Mouse (Mus musculus): ENCODE measurements around the gene Cnfn.
A peak's percentile ranks its signal among the peaks of the same experiment; 100 is the strongest.

Gene Cnfn

DNA sequence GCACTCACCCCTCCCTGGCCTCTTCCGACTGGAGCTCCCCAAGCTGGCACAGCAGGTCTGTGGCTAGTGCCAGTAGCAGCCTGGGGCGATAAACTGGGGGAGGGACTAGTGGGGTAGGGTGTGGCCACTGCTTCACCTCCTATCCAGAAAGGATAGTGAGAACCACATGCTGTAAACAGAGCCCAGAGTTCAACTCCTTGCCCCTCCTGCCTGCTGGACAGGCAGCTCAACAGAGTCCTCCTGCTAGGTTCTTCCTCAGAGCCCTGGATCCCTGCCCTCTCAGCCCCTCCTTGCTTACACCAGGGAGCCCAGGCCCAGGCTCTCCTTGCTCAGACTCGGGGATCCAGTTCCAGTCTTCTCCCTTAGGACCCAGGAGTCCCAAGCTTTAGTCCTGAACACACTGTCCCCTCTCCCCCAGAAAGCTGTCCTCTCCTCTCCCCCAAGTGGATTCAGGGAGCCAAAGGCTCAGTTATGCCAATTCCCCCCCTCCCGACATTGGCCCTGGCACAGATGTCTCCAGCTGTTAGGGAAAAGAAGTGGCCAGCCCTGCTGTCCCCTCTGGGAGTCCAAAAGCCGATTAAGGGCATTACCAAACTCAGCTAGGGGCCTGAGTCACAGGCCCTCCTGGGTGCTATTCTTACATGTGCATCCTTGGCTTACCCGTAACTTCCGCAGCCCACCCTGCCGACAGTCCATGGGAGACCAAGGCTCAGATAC lies 20.7 kb upstream of the Cnfn start:
- no peak for DNase-seq (ENCODE audit: low read depth in 1 of 2, low spot score in 2 of 2)

DNA sequence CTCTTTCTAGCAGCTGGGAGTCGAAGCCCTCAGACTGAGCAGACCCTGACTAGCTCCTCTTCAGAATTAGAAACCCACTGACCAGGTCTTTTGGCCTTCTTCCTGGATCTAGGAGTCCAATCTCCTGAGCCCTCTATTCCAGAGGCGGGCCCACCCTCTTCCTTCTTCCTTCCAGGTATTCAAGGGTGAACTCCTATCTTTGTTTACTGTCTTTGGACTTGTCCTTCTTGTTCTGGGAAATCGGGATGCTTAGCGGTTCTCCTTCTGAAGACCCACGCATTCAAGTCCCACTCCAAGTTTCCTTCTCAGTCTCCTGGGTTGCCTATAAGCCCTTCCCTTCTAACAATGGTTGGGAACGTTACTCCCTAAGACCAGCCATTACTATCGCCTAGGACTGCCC lies 19.4 kb upstream of the Cnfn start:
- no peak for DNase-seq (ENCODE audit: low read depth in 1 of 2, low spot score in 2 of 2)

DNA sequence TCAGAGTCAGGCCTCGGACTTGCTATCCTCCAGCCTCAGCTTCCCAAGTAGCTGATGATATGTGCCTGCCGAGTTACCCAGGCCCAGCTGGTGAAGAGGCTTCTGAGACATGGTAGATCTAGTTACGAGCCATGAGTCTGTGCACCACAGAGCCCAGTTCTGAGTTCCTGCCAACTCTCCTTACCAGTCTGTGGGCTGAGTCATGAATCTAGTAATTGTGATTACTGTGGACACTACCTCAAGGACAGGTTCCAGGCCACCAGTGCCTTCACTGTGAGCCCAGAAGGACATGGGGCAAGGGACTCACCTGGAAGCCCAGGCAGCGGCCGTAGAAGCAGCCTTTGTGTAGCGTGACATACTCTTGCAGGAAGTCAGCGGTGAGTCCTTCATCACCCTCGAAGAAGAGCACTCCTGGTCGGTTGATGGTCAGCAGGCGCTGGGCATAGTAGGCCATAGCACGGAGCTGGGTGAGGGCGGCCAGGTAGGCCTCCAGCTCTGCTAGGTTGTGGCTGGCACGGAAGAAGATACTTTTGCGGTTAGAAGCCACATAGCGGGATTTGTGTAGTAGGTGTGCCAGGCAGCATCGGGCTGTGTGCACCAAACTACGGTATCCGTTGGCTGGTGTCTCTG lies 18.4 kb upstream of the Cnfn start:
- DNase-seq (ENCODE audit: low read depth in 1 of 2, low spot score in 2 of 2), result no peak

DNA sequence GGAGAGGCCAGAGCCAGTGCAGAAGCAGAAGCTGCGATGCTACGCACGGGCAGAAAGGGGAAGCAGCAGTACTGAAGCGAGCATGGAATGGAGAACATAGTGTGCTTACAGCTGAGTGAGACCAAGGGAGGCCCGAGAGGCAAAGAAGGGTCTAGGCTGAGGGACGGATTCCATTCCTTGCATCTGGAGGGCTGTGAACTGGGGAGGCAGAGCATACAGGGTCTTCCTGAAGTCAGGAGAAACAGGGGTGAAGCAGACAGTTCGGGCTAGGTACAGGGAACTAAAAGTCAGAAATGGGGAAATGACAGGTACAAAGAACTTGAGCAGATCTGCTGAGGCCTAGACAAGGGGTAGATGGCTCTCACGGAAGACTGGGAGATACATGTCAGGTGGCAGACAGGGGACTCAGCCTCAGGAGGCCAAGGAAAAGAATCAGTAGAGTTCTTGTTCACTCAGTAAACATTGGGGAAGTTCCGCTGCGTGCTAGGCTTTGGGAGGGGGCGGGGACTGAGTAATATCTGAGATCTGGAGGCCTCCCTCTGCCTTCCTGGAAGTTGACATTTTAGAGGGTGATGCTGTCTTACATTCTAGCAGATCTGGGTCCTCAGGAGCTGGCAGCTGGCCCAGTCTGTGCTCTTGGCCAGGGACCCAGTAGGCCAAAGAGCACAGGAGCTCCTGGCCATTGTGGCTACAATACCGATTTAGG lies 16.5 kb upstream of the Cnfn start:
- DNase-seq (ENCODE audit: low read depth in 1 of 2, low spot score in 2 of 2), result peak; percentile 48 to 72

DNA sequence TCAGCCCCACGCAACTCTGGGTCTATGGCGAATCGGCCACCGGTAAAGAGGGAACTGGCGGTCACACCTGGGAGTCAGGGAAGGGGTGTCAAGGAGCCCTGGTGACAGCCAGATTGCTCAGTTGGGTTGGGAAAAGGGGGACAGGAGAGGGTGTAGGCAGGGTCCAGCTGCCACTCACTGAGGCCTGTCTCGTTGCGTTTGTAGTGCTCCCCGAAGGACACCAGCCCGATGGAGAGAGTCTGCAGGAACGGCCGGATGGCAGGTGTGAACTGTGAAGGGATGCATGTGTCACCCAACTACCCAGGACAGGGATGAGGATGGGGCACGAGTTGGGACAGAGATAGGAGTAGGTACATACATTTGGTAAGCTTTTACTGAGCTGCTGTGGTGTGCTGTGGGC lies 15.7 kb upstream of the Cnfn start:
- no peak for DNase-seq (ENCODE audit: low read depth in 1 of 2, low spot score in 2 of 2)

DNA sequence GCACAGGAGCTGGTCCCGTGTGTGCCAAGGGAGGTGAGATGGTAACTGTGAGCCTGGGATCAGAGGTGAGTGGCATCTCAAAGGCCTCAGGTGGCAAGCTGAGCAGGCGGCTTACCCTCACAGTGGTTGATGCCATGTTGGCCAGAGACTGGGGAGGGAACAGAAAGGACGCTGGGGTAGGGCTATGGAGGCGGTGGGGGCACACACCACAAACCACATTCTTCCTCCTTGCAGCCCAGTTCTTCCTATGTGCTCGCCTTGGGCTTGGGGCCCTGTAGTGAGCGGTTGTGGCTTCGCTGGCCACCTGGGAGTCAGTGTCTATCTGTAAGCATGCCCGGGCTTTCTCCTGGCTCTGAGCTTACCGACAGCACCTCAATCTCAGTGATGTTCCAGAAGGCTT lies 15.3 kb upstream of the Cnfn start:
- no peak for DNase-seq (ENCODE audit: low read depth in 1 of 2, low spot score in 2 of 2)

DNA sequence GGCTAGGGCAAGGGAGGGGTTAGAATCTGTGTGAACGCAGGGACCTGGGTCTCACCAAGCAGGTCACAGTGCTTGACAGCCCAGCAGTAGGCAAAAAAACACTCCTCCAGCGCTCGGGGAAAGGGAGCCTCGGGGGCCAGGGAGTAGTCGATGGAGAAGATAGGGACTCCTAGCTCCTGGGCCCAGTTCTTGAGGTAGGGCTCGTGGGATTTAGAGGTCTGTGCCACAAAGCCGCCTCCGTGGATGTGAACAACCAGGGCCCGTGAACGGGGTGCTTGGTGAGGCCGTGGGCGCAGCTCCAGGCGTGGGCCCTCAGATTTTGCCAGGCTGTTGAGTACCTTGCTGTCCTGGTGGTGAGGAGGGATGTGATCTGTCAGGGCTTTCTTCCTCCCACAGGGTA lies 14.8 kb upstream of the Cnfn start:
- no peak for DNase-seq (ENCODE audit: low read depth in 1 of 2, low spot score in 2 of 2)

DNA sequence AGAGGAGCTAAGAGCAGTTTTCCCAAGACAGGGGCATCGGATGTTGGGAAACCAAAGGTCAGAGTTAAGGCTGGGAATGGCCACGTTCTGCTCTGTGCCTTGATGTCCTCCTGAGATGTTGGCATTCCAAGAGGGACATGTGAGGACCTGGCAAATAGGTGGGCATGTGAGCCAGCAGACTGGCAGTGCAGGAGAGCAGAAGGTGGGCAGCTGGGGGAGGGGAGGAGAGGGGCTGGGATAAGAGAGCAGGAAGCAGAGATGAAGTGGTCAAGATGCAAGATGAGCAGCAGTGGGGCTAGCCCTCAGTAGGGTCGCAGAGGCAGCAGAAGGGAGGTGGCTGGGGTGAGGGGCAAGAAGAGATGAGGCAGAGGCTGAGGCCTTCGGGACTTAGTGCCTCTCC lies 14.4 kb upstream of the Cnfn start:
- DNase-seq (ENCODE audit: low read depth in 1 of 2, low spot score in 2 of 2), result no peak

DNA sequence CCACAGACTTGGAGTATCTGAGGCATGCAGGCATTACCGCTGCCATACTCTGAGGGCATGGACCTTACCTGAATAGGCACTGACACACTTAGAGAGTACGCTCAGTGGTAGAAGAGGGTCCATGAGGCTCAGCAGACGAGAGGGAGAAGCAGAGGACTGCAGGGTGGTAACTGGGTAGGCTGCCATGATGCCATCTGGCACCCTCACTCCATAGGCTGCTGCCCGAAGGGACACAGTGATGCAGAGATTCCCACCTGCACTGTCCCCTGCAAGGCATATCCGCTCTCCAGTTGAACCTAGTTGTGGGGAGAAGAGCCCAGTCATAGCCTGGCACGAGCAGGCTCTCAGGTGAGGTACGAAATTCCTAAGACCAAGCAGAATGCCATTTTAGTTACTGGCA lies 13.9 kb upstream of the Cnfn start:
- no peak for DNase-seq (ENCODE audit: low read depth in 1 of 2, low spot score in 2 of 2)

DNA sequence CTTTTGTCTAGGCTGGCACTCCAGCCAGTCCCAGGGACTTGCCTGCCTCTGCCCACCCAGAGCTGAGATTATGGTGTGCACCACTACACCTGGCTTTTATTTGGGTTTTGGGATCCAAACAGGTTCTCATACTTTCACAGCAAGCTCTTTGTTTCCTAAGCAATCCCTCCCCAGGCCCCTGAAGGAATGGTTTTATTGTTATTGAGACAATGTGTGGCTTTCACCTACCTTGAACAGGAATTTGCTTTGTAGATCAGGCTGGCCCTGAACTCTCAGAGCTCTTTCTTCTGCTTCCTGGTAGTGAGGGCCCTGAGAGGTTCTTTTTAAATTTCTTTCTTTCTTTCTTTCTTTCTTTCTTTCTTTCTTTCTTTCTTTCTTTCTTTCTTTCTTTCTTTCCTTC lies 13.0 kb upstream of the Cnfn start:
- DNase-seq (ENCODE audit: low read depth in 1 of 2, low spot score in 2 of 2), result no peak

DNA sequence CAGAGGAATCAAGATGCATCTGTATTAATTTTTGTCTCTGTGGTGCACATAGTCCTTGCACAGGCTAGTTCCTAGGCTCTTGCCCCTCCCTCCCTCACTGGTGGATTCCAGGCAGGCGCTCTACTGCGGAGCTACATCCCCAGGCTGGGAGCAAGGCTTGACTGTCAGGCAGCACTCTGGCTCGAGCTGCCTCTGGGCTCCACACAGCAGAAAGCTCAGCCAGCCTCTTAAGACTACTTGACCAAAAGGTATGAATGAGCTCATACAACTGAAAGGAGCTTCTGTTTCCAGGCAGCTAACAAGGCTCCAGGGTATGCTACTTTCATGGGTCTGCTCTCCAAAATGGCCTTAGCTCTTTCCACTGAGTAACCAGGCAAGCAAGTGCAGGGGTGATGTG lies 11.8 kb upstream of the Cnfn start:
- no peak for DNase-seq (ENCODE audit: low read depth in 1 of 2, low spot score in 2 of 2)

DNA sequence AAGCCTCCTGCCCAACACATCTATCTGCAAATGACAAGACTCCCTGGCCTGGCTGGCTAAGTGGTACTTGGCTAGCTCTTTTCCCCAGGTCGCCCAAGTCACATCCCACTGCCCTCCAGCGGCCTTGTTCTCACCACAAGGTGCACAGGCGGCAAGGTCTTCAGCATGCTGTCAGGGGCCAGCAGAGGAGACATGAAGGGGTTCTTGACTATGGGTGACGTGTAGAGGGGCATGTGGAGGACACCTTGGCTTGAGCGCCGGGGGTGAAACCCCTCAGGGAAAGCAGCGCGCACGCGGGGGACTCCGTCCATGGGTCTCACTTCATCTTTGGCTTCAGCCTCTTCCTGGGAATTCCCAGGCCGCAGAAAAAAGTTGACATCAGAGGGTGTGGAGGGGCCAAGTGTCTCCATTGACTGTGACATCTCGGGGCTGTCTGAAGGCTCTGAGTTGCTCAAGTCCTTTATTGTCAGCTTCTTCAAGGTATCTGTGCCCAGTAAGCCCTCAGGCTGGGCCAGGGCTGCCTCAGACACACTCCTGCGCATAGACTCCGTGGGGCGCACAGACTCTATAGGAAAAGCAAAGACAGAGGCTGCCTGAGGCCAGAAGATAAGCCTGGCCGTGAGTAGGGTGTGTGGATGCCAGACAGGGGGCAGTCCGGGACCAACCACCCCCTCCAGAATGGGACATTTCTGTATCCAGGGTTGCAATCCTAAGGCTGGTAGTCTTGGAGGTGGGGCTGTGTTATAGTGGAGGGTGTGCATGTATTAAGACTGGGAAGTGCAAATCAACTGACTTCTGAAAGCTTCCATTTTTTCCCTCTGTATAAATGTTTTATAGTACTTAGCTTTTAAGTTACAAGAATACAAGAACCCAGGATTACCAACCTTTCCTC lies 11.1 kb upstream of the Cnfn start:
- no peak for DNase-seq (ENCODE audit: low read depth in 1 of 2, low spot score in 2 of 2)

DNA sequence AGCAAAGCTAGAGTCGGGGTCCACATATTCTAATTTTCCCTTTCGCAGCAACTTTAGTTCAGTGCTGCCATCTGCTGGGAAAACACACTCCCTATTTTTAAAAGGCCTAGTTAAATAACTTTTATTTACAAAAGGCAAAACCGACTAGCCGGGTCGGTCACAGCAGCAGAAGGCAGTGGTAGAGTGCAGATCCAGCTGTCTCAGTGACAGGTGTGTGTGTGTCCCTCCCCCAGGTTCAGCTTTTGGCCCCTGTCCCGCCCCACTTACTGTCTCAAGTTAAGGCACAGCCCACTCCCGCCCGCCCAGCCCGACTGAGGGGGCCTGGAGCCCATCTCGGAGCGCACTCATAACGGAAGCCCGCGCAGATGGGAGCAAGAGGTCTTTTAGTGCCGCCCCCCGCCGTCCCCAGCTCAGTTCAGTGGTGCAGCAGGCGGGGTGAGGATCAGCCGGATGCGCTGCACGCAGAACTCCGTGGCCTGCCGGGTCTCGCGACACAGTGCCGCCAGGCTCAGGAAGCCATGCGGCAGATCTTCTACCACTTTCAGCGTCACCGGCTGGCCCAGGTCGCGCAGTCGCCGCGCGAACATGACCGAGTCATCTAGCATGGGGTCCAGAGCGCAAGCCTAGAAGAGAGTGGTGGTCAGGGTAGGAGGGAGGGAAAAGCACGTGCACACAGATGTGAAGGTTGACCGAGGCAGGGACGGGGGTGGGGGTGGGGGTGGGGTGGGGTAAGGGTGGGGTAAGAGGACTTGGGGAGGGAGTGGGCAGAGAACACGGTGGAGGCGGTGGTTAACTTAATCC lies 10.2 kb upstream of the Cnfn start:
- no peak for DNase-seq (ENCODE audit: low read depth in 1 of 2, low spot score in 2 of 2)

DNA sequence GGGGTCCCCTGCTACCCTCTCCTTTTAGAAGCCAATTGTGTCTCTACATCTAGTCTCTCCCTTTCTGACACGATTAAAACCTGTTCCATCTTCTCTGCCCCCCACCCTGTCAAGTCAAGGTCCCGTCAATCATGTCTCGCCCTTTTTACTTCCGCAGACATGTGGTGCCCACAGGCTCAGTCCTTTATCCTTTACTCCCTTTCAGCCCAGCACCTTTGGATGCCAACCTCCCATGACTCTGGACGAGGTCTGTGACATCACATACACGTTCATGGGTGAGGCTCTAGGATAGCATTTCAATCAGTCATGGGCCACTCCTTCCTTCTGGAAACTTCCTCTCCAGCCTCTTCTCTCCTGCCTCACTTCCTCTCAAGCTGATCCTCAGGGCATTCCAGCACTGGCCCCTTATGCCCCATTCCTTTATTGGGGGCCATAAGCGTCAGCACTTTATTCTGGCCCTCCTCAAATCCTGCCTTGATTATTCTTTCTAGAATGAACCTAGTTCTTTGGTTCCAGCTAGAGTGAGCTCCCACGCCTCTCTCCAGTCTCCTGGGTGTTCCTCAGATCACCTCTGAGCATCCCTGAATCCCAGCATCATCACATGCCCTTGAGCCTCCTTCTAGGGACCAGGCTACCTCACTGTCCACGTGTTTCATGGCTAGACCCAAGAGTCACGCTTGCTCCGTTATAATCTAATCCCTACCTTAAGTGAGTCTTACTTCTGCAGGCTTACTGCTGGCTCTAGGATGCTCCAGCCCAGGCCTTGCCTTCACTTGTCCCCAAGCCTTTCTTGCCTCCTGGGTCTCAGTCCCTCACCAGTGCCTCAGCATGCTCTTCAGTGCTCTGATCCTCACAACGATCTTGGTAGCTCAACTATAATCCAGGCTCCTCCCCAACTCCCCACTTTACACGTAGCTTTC lies 8.9 kb upstream of the Cnfn start:
- no peak for DNase-seq (ENCODE audit: low read depth in 1 of 2, low spot score in 2 of 2)

DNA sequence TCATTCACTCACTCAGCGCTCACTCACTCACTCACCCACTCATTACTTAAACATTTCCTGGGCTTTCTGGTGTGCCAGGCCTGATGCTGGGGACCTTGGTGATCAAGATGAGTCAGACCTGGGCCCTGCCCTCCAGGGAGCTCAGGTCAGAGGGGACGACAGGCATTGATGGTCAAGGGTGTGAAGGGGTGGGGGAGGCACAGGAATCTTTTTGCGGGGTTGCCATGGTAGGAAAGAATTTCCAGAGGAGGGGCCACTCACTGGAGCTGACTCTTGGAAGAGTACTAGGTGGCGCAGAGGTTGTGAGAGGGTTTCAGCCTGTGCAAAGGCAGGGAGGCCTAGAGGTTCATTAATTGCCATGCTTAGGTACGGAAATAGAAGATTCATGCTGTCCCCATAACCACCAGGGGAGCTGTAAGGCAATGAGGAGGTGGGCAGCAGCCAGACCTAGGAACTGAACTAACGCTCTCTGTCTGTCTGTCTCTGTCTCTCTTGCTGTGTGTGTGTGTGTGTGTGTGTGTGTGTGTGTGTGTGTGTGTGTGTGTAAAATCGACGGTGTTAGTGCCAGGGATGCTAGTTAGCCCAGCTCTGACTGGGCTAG lies 7.7 kb upstream of the Cnfn start:
- no peak for DNase-seq (ENCODE audit: low read depth in 1 of 2, low spot score in 2 of 2)

DNA sequence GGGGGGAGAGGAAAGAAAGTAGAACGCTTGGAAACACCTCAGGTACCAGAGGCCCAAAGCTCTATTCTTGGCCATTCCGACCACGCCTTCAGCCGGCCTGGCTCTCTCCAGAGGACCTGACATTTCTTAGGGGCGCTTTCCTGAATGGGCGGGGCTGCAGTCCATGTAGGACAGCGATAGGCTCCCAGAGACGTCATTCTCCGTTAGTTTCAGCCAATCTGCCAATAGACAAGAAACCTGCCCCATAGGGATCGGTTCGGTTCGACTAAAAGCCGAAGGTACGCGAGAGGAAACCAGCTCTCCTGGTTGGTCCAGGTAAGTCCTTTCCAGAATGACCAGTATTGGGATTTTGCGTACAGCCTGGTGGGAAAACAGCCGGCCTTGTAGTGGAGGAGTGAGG lies 7.0 kb upstream of the Cnfn start:
- no peak for DNase-seq (ENCODE audit: low read depth in 1 of 2, low spot score in 2 of 2)

DNA sequence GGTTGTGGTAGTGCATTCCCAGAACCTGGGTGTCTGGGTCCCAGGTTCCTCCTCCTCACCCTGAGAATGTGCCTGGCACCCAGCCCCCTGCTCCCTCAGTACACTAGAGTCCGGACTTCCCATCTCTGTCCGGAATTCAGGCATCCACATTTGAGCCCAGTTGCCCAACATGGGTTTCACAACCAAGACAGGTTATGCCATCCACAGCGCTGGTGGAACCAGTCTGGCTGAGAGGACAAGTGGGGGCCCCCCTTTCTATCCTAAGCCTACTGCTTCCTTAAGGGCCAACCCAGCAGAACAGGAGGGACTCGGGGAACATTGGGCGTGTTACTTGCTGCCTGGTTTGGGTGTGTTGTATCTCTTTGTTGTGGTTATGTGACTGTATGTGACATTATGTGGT lies 2.9 kb upstream of the Cnfn start:
- no peak for DNase-seq (ENCODE audit: low read depth in 1 of 2, low spot score in 2 of 2)

DNA sequence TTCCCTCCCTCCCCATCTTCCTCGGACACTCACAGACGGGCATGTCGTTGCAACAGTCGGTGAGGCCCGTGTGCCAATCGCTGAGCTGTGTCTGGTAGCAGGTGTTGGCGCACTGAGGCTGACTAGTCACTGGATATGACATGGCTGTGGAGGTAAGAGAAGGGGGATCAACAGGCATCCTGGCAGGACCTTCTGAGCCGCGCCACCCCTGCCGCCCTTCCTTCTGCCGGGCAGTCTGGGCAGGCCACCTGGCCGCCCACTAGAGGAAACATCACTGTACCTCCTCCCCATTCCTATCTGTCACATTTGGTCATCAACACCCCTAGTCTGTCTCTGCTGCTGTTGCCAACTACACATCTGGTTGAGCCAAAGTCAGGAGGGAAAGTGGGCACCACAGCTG lies 1.2 kb downstream of the Cnfn start:
- DNase-seq (ENCODE audit: low read depth in 1 of 2, low spot score in 2 of 2), result no peak

DNA sequence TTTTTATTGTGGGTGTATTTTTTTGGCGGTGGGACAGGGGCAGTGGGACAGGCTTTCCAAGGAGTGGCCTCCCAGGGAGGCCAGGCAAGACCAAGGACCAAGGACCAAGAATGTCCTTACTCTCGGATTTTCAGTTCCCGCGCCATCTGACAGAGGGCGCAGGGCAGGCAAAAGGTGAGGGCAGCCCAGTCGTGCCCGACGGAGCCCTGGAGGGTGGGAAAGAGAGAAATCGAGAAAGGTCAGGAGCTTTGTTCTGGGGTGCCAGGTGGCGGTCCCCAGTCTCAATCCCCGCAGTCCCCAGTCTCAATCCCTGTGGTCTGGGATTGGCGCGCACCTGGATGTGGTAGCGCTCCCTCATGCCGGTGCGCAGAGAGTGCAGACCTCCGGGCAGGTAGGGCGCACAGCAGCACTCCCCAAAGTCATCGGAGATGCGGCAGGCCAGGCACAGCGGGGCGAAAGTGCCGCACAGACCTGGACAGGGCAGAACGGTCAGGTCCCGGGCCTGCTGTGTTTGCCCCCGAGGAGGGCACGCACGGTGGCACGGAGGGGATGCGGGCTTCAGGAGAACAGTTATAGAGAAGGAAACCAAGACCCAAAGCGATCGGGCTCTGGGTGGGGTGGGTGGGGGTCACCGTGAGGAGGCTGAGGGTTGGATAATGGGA lies 1.8 kb downstream of the Cnfn start:
- DNase-seq (ENCODE audit: low read depth in 1 of 2, low spot score in 2 of 2), result no peak
